Mouse (Mus musculus): ENCODE measurements around the gene Bpifa6. TPM values are rescaled to one million over a fixed set of nuclear protein-coding genes. Genes with fewer than 3 reads are reported as not detected.

The Bpifa6 gene
- polyA plus RNA-seq (2015; fragmentation: Nextera tagmentation; extraction: Ambion mirVana): not detected in 2 replicates

DNA sequence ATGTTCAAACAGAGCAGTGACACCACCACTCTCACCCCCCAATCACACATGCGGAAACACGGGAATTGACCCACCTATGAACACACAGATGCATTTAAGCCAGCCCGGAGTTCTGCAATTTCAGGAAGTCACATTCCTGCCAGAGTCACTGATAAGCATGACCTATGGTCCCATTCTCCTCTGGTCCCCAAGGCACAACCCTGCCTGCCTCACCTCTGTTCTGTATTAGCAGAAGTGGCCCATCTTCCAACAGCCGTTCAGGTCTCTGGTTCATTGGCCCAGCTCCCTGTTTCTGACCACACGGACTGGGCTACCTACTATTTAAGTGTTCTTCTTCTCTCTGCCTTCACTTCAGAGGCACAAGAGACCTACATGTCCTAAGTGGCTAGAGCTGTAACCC lies at the start of gene Bpifa6:
TSS of gene Bpifa6 (plus strand) at position 364 of the 400 bp plus-strand sequence.
- TF ChIP-seq EP300 (IDR thresholded peaks at IDR 0.05): no peak
- TF ChIP-seq CTCF (IDR thresholded peaks at IDR 0.05): no peak
- WGBS: 55% methylated on average over 5 of the region's 5 CpGs
- no peak for ATAC-seq

DNA sequence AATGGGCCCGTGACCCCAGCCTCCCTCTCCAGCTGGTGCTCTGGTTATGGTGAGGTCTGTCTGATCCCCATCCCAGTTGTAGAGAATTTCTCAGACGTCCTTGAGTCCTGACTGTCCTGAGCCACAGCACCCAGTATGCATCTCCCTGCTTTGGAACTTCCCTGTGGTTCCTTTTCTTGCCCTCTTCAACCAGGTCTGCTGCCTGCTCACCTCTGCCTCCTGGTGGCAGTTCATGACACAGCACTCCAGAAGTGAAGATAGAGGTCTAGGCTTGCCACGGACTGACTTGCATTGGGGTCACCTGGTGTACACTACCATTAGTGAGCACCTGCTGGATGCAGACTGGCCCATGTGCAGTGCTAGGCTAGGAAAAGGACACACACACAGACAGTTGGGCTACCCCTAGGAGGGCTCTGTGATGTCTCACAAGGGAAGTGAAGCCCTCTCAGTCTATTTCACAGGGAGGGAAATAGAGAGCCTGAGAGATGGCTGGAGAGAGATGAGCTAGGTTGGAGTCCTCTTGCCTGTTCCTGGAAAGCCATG lies 44.8 kb upstream of the Bpifa6 start:
- TF ChIP-seq CTCF (IDR thresholded peaks at IDR 0.05) (peak; percentile 94), EP300 (IDR thresholded peaks at IDR 0.05) (no peak)
- ATAC-seq: 0 out of 2 replicates have a peak, but pooled peaks have one; percentile 5
- no peak overlapping the region for H3K9ac ChIP-seq (replicated peaks; ENCODE audit: low read depth)
- H3K4me3 ChIP-seq (ENCODE audit: low read depth, low read length): no peak overlapping the region
- no peak overlapping the region for H3K4me2 ChIP-seq (replicated peaks; ENCODE audit: low read depth, low read length)
- no peaks in the 10 kb centered on the region for H3K9me3 ChIP-seq (ENCODE audit: low read length)
- no peaks in the 10 kb centered on the region for H3K4me1 ChIP-seq (ENCODE audit: insufficient read depth, low read depth, low read length)
- 44% methylated on average over 3 of the region's 3 CpGs for whole genome bisulfite sequencing
- H3K27me3 ChIP-seq (replicated peaks; ENCODE audit: insufficient read depth, low read length): no peaks in the 10 kb centered on the region
- no peak overlapping the region for H3K27ac ChIP-seq (ENCODE audit: low read length)
- no peaks in the 10 kb centered on the region for H3K36me3 ChIP-seq (ENCODE audit: insufficient read depth, low read length)
- DNase-seq (ENCODE audit: low spot score): peak; percentile 53

More for the DNA sequence above, at the start of gene Bpifa6:
- Histone ChIP-seq H3K36me3 (ENCODE audit: insufficient read depth, low read length) (no peaks in the 10 kb centered on the region), H3K9me3 (ENCODE audit: low read length) (no peaks in the 10 kb centered on the region), H3K4me3 (ENCODE audit: low read depth, low read length) (no peak within 1 kb of the TSS), H3K4me1 (ENCODE audit: insufficient read depth, low read depth, low read length) (no peaks in the 10 kb centered on the region), H3K27me3 (replicated peaks; ENCODE audit: insufficient read depth, low read length) (no peaks in the 10 kb centered on the region), H3K9ac (replicated peaks; ENCODE audit: low read depth) (no peak within 1 kb of the TSS), H3K4me2 (replicated peaks; ENCODE audit: low read depth, low read length) (no peak within 1 kb of the TSS), H3K27ac (ENCODE audit: low read length) (no peak within 1 kb of the TSS)
- no peak for DNase-seq (ENCODE audit: low spot score)

DNA sequence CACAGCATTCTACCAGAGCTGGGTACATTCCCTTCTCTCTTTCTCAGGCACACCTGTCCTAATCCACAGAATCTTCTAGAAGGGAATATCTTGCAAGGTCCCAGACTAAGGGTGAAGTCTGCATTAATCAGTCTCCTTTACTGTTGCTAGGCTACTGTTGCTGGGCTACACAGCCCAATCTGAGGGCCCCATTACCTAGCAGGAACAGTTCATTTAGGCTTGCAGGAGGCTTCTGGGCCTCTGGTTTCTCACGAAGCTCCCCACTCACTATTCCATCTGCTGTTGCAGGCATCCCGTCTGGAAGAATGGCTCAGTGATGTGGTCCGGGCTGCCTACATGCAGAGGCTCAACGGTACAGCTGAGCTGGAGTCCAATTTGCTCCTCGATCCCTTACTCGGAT lies 43.6 kb upstream of the Bpifa6 start:
- H3K4me3 ChIP-seq (ENCODE audit: low read depth, low read length): no peak overlapping the region
- H3K9me3 ChIP-seq (ENCODE audit: low read length): no peaks in the 10 kb centered on the region
- H3K4me1 ChIP-seq (ENCODE audit: insufficient read depth, low read depth, low read length): no peaks in the 10 kb centered on the region
- WGBS: 79% methylated on average over 6 of the region's 6 CpGs
- DNase-seq (ENCODE audit: low spot score) (no peak), ATAC-seq (no peak)
- H3K36me3 ChIP-seq (ENCODE audit: insufficient read depth, low read length): no peaks in the 10 kb centered on the region
- no peak overlapping the region for H3K27ac ChIP-seq (ENCODE audit: low read length)
- H3K4me2 ChIP-seq (replicated peaks; ENCODE audit: low read depth, low read length): no peak overlapping the region
- H3K27me3 ChIP-seq (replicated peaks; ENCODE audit: insufficient read depth, low read length): no peaks in the 10 kb centered on the region
- no peak overlapping the region for H3K9ac ChIP-seq (replicated peaks; ENCODE audit: low read depth)
- TF ChIP-seq EP300 (IDR thresholded peaks at IDR 0.05) (no peak), CTCF (IDR thresholded peaks at IDR 0.05) (no peak)

DNA sequence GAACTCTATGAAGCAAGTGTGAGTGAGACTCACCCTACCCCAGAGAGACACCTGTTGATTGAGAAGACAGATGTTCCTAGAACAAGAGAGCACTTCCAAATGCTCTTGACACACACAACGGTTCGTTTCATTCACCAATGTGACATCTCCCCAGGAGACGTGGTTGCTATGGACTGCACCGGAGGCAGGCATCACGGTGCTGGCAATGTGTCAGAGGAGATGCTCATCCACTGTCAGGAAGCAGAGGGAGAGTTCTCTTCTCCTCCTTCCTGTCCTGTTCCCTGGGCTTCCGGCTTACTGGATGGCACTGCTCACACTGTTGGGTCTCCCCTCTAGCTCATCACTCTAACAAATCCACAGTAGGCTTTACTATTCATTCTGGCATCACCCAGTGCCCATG lies 41.4 kb upstream of the Bpifa6 start:
- no peak overlapping the region for H3K27ac ChIP-seq (ENCODE audit: low read length)
- H3K27me3 ChIP-seq (replicated peaks; ENCODE audit: insufficient read depth, low read length): no peaks in the 10 kb centered on the region
- no peak overlapping the region for H3K9ac ChIP-seq (replicated peaks; ENCODE audit: low read depth)
- H3K4me3 ChIP-seq (ENCODE audit: low read depth, low read length): no peak overlapping the region
- DNase-seq (ENCODE audit: low spot score) (no peak), ATAC-seq (no peak)
- no peaks in the 10 kb centered on the region for H3K4me1 ChIP-seq (ENCODE audit: insufficient read depth, low read depth, low read length)
- no peak overlapping the region for H3K4me2 ChIP-seq (replicated peaks; ENCODE audit: low read depth, low read length)
- WGBS: 64% methylated on average over 6 of the region's 6 CpGs
- no peak for TF ChIP-seq CTCF (IDR thresholded peaks at IDR 0.05)
- TF ChIP-seq EP300 (IDR thresholded peaks at IDR 0.05): no peak
- H3K36me3 ChIP-seq (ENCODE audit: insufficient read depth, low read length): no peaks in the 10 kb centered on the region
- no peaks in the 10 kb centered on the region for H3K9me3 ChIP-seq (ENCODE audit: low read length)

DNA sequence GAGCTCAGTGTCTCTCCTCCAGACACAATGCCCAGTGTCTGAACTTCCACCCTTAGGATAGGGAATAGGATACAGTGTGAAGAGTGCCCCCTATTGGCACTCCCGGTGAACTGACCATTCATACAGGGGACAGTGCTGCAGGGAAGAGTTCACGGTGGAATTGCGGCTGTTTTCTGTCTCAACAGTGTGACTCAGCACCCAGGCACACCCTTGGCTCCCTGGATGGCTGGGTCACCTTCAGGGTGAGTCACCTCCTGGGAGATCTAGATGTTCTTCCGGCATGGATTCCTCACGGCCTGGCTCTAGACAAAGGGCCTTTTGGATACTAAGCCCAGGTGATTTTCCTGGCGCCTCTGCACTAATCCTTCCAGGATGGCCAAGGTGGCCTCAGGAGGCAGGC lies 39.4 kb upstream of the Bpifa6 start:
- no peak overlapping the region for H3K27ac ChIP-seq (ENCODE audit: low read length)
- no peaks in the 10 kb centered on the region for H3K9me3 ChIP-seq (ENCODE audit: low read length)
- DNase-seq (ENCODE audit: low spot score) (no peak), ATAC-seq (no peak)
- no peak overlapping the region for H3K9ac ChIP-seq (replicated peaks; ENCODE audit: low read depth)
- H3K27me3 ChIP-seq (replicated peaks; ENCODE audit: insufficient read depth, low read length): no peaks in the 10 kb centered on the region
- no peak overlapping the region for H3K4me2 ChIP-seq (replicated peaks; ENCODE audit: low read depth, low read length)
- WGBS: 90% methylated on average over 6 of the region's 6 CpGs
- no peaks in the 10 kb centered on the region for H3K4me1 ChIP-seq (ENCODE audit: insufficient read depth, low read depth, low read length)
- TF ChIP-seq CTCF (IDR thresholded peaks at IDR 0.05) (no peak), EP300 (IDR thresholded peaks at IDR 0.05) (no peak)
- no peaks in the 10 kb centered on the region for H3K36me3 ChIP-seq (ENCODE audit: insufficient read depth, low read length)
- no peak overlapping the region for H3K4me3 ChIP-seq (ENCODE audit: low read depth, low read length)

DNA sequence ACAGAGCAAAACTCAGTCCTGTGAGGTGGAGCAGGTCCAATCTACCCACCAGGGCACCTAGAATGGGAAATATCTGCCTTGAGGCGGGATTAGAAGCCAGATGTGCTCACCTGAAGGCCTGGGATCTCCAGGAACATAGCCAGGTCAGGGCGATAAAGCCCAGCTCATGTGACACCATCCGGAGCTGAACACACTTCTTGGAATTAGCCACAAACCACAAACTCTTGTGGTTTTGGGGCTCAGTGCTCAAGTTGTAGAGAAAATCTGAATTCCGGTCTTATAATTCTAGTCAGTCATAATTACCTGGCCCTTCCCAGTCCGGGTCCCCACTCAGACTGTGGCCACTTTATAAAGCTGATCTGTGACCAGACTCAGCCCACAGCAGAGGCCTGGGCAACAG lies 36.9 kb upstream of the Bpifa6 start, which contains the start of gene Bpifb4:
TSS of gene Bpifb4 (plus strand) at position 370 of the 400 bp plus-strand sequence.
- no peaks in the 10 kb centered on the region for H3K4me1 ChIP-seq (ENCODE audit: insufficient read depth, low read depth, low read length)
- H3K27ac ChIP-seq (ENCODE audit: low read length): no peak within 1 kb of the TSS
- no peaks in the 10 kb centered on the region for H3K36me3 ChIP-seq (ENCODE audit: insufficient read depth, low read length)
- WGBS: 82% methylated on average over 5 of the region's 5 CpGs
- H3K9me3 ChIP-seq (ENCODE audit: low read length): no peaks in the 10 kb centered on the region
- H3K4me3 ChIP-seq (ENCODE audit: low read depth, low read length): no peak within 1 kb of the TSS
- no peak within 1 kb of the TSS for H3K4me2 ChIP-seq (replicated peaks; ENCODE audit: low read depth, low read length)
- no peaks in the 10 kb centered on the region for H3K27me3 ChIP-seq (replicated peaks; ENCODE audit: insufficient read depth, low read length)
- ATAC-seq (no peak), DNase-seq (ENCODE audit: low spot score) (no peak)
- no peak for TF ChIP-seq EP300 (IDR thresholded peaks at IDR 0.05)
- TF ChIP-seq CTCF (IDR thresholded peaks at IDR 0.05): no peak
- no peak within 1 kb of the TSS for H3K9ac ChIP-seq (replicated peaks; ENCODE audit: low read depth)

DNA sequence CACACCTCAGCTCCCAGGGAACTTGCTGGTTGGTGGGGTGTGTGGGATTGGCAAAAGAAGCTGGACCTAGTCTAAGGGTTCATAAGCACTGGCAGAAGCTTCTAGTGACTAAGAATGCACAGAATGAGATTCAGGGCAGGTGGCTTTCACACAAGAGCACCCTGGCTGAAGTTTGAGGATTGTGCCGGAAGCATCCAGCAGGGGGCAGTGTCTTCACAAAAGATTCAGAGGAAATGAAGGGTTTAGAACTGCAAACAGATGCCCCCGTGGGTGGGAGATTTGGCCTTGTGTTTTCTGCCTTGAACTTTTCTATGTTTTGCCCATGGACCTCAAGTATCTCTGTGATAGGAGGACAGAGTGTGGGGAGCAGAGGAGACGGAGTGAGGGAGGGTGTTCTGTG lies 31.2 kb upstream of the Bpifa6 start:
- Histone ChIP-seq H3K27ac (ENCODE audit: low read length) (no peak overlapping the region), H3K4me2 (replicated peaks; ENCODE audit: low read depth, low read length) (no peak overlapping the region), H3K9ac (replicated peaks; ENCODE audit: low read depth) (no peak overlapping the region), H3K27me3 (replicated peaks; ENCODE audit: insufficient read depth, low read length) (no peaks in the 10 kb centered on the region), H3K9me3 (ENCODE audit: low read length) (no peaks in the 10 kb centered on the region), H3K4me3 (ENCODE audit: low read depth, low read length) (no peak overlapping the region), H3K36me3 (ENCODE audit: insufficient read depth, low read length) (no peaks in the 10 kb centered on the region), H3K4me1 (ENCODE audit: insufficient read depth, low read depth, low read length) (no peaks in the 10 kb centered on the region)
- peak; percentile 17 for DNase-seq (ENCODE audit: low spot score)
- 26% methylated on average over 3 of the region's 3 CpGs for WGBS
- ATAC-seq: no peak
- TF ChIP-seq EP300 (IDR thresholded peaks at IDR 0.05) (no peak), CTCF (IDR thresholded peaks at IDR 0.05) (peak; percentile 73)

All from lung, postnatal 0 days (tissue).